Mouse (Mus musculus): ENCODE measurements at regions not wholly inside any gene's neighbourhood (a gene's known extent, or its start where the extent isn't known, plus 50 kb on each side); places are given as distances from the start of the nearest gene placed in this dataset.

GRCm38 (mm10) chr16:84619876-84620275 is 105.0 kb downstream of the A730009L09Rik start:
- no peak for TF ChIP-seq CTCF (conservative IDR thresholded peaks at IDR 0.05; ENCODE audit: low read length)
- no peak for TF ChIP-seq NANOG (IDR thresholded peaks at IDR 0.05; ENCODE audit: borderline replicate concordance, low read length)

Data from E14TG2a.4 (cell line).